Mouse (Mus musculus): ENCODE measurements around the gene Adamts17. TPM values are rescaled to one million over a fixed set of nuclear protein-coding genes. Genes with fewer than 3 reads are reported as not detected.

The Adamts17 gene
- total RNA-seq, 4 experiments from 2014 or later: 3.0 to 12.0 (median 5.2) TPM

GRCm38 (mm10) chr7:67035246-67035645 lies 195.7 kb downstream of the Adamts17 start:
- DNase-seq: no peak

GRCm38 (mm10) chr7:67035661-67036060 lies 196.1 kb downstream of the Adamts17 start:
- DNase-seq: no peak

- no peak for DNase-seq
Measured at GRCm38 (mm10) chr7:67036502-67037485, 197.3 kb downstream of the Adamts17 start.

- DNase-seq: no peak
Measured at GRCm38 (mm10) chr7:67037726-67038520, 198.4 kb downstream of the Adamts17 start.

- no peak for DNase-seq
Measured at GRCm38 (mm10) chr7:67039143-67039542, 199.6 kb downstream of the Adamts17 start.

GRCm38 (mm10) chr7:67039861-67040260 lies 200.3 kb downstream of the Adamts17 start:
- DNase-seq: no peak

GRCm38 (mm10) chr7:67041685-67042084 lies 202.2 kb downstream of the Adamts17 start:
- no peak for DNase-seq

- DNase-seq: no peak
Measured at GRCm38 (mm10) chr7:67044121-67044817, 204.7 kb downstream of the Adamts17 start.

- DNase-seq: no peak
Measured at GRCm38 (mm10) chr7:67045202-67045601, 205.7 kb downstream of the Adamts17 start.

GRCm38 (mm10) chr7:67049206-67049605 lies 209.7 kb downstream of the Adamts17 start:
- DNase-seq: no peak

GRCm38 (mm10) chr7:67050424-67050823 lies 210.9 kb downstream of the Adamts17 start:
- no peak for DNase-seq

- no peak for DNase-seq
Measured at GRCm38 (mm10) chr7:67051089-67051718, 211.7 kb downstream of the Adamts17 start.

- no peak for DNase-seq
Measured at GRCm38 (mm10) chr7:67054876-67055275, 215.3 kb downstream of the Adamts17 start.

GRCm38 (mm10) chr7:67055510-67055909 lies 216.0 kb downstream of the Adamts17 start:
- DNase-seq: no peak

- no peak for DNase-seq
Measured at GRCm38 (mm10) chr7:67061756-67062155, 222.2 kb downstream of the Adamts17 start.

- DNase-seq: no peak
Measured at GRCm38 (mm10) chr7:67062571-67062970, 223.0 kb downstream of the Adamts17 start.

GRCm38 (mm10) chr7:67064627-67065305 lies 225.2 kb downstream of the Adamts17 start:
- DNase-seq: no peak

- DNase-seq: no peak
Measured at GRCm38 (mm10) chr7:67065631-67066030, 226.1 kb downstream of the Adamts17 start.

- no peak for DNase-seq
Measured at GRCm38 (mm10) chr7:67072015-67072685, 232.6 kb downstream of the Adamts17 start.

GRCm38 (mm10) chr7:67082751-67083150 lies 243.2 kb downstream of the Adamts17 start:
- DNase-seq: no peak

GRCm38 (mm10) chr7:67087759-67088158 lies 248.2 kb downstream of the Adamts17 start:
- DNase-seq: no peak
